Mouse (Mus musculus) CH12.LX (cell line): ENCODE results near the gene Ece1.

Experiments used
- CTCF ChIP-seq, 2 experiments: IDR thresholded peaks in 1 of 2; conservative IDR thresholded peaks in 1 of 2; 2 replicates each; pipeline ENCODE4 v1.5.1; 2011 to 2012; ENCODE audit warnings: low read depth in 2 of 2, low read length in 2 of 2, improper control_type of control experiment in 1 of 2, inconsistent platforms in 1 of 2, mild to moderate bottlenecking in 1 of 2, moderate library complexity in 1 of 2
- ETS1 ChIP-seq: conservative IDR thresholded peaks from 2 replicates; pipeline ENCODE4 v1.6.1; 2012; ENCODE audit warnings: low read depth, mild to moderate bottlenecking, inconsistent platforms, low read length, improper control_type of control experiment, moderate library complexity
- PAX5 ChIP-seq: IDR thresholded peaks from 2 replicates; pipeline ENCODE4 v1.6.1; 2012; ENCODE audit warnings: low read length, inconsistent platforms, mixed read lengths
- POLR2A ChIP-seq: IDR thresholded peaks from 2 replicates; pipeline ENCODE4 v1.6.1; 2011; ENCODE audit warnings: low read depth, mild to moderate bottlenecking, improper control_type of control experiment, low read length
- TBP ChIP-seq: conservative IDR thresholded peaks from 2 replicates; pipeline ENCODE4 v1.6.1; 2011; ENCODE audit warnings: low read depth, low read length, improper control_type of control experiment
- USF1 ChIP-seq: IDR thresholded peaks from 2 replicates; pipeline ENCODE4 v1.6.1; 2014; ENCODE audit warnings: low read depth, mild to moderate bottlenecking, inconsistent platforms, low read length, improper control_type of control experiment

- TF ChIP-seq USF1: no peak
- TF ChIP-seq TBP: no peak
- no peak for TF ChIP-seq CTCF (conservative IDR thresholded peaks at IDR 0.05 in 1 of 2, IDR thresholded peaks at IDR 0.05 in 1 of 2; ENCODE audit: low read depth in 2 of 2, low read length in 2 of 2)
- TF ChIP-seq ETS1: no peak
- no peak for TF ChIP-seq PAX5
- TF ChIP-seq POLR2A: 0 out of 2 replicates have a peak, but pooled peaks have one; percentile 40
Observed at GRCm38 (mm10) chr4:137883513-137884150, 21.6 kb downstream of the Ece1 start.
